In genomic region chr4:46742601-46743000, GRCm38 (mm10) we compare ENCODE assay signal across 22 mouse cellular contexts.
DNase-seq lines count a peak whose midpoint lies in the region; ATAC-seq and TF ChIP-seq lines count a peak whose summit lies in the region.
"Had no signal": no experiment of that assay in that cellular context is flagged by ENCODE, and none has a peak within 500 bp of the region (broad histone marks: within the 10 kb centered on the region; RNA-seq: fewer than 3 reads in every experiment).

No protein-coding gene starts in this region.

- H3K27ac ChIP-seq in midbrain, embryonic 10.5 days (replicated peaks) = peak overlapping the region; percentile 49
- H3K27ac ChIP-seq in midbrain, postnatal 0 days (ENCODE audit: low read depth, low read length) = no peak overlapping the region
- no peak overlapping the region for H3K27ac ChIP-seq in midbrain, embryonic 11.5 days (ENCODE audit: low read depth, low read length)
- H3K27ac ChIP-seq in lung, postnatal 0 days (ENCODE audit: low read length) = no peak overlapping the region
- H3K27ac ChIP-seq: embryonic facial prominence, embryonic 10.5 days; gastrocnemius, adult 2 months; kidney, embryonic 15.5 days; left cerebral cortex, adult 2 months; liver, embryonic 13.5 days; stomach, postnatal 0 days had no signal

- TF ChIP-seq EP300 in lung, postnatal 0 days (IDR thresholded peaks at IDR 0.05) = no peak

- TF ChIP-seq CTCF in midbrain, postnatal 0 days (IDR thresholded peaks at IDR 0.05) = no peak
- TF ChIP-seq CTCF in lung, postnatal 0 days (IDR thresholded peaks at IDR 0.05) = no peak

- no peaks in the 10 kb centered on the region for H3K27me3 ChIP-seq in midbrain, embryonic 10.5 days (ENCODE audit: low read depth, poor library complexity, severe bottlenecking)
- H3K27me3 ChIP-seq in midbrain, postnatal 0 days (ENCODE audit: insufficient read depth, low read length) = no peaks in the 10 kb centered on the region
- no peaks in the 10 kb centered on the region for H3K27me3 ChIP-seq in midbrain, embryonic 11.5 days (ENCODE audit: control insufficient read depth, insufficient read depth, low read length)
- no peaks in the 10 kb centered on the region for H3K27me3 ChIP-seq in splenic B cell, adult 2 months (ENCODE audit: control insufficient read depth, insufficient read depth, low read length, poor library complexity, severe bottlenecking)
- no peaks in the 10 kb centered on the region for H3K27me3 ChIP-seq in lung, postnatal 0 days (replicated peaks; ENCODE audit: insufficient read depth, low read length)
- H3K27me3 ChIP-seq: liver, embryonic 13.5 days had no signal

- H3K36me3 ChIP-seq in midbrain, embryonic 10.5 days = no peaks in the 10 kb centered on the region
- 0 out of 2 replicates have a peak, but pooled peaks cover 2% of the 10 kb centered on the region for H3K36me3 ChIP-seq in midbrain, postnatal 0 days (ENCODE audit: insufficient read depth, low read length)
- H3K36me3 ChIP-seq in midbrain, embryonic 11.5 days (ENCODE audit: control insufficient read depth, insufficient read depth, low read length) = no peaks in the 10 kb centered on the region
- no peaks in the 10 kb centered on the region for H3K36me3 ChIP-seq in splenic B cell, adult 2 months (ENCODE audit: control insufficient read depth, insufficient read depth, low read length, poor library complexity, severe bottlenecking)
- no peaks in the 10 kb centered on the region for H3K36me3 ChIP-seq in lung, postnatal 0 days (ENCODE audit: insufficient read depth, low read length)
- H3K36me3 ChIP-seq: embryonic facial prominence, embryonic 10.5 days; kidney, embryonic 15.5 days; liver, embryonic 13.5 days had no signal

- no peak for DNase-seq in midbrain, embryonic 10.5 days (ENCODE audit: low spot score)
- no peak for DNase-seq in midbrain, postnatal 0 days (ENCODE audit: low spot score)
- DNase-seq in midbrain, embryonic 11.5 days (ENCODE audit: low spot score, missing footprints) = no peak
- peak; percentile 13 for DNase-seq in splenic B cell, adult 2 months (ENCODE audit: low read depth, low spot score)
- no peak for DNase-seq in lung, postnatal 0 days (ENCODE audit: low spot score)
- no peak for DNase-seq in adrenal gland, adult (ENCODE audit: inconsistent age in 2 of 2, low spot score in 1 of 2)
- DNase-seq: adrenal gland, postnatal 36 days; cerebellum, adult 9-11 months; gastrocnemius, adult 2 months; kidney, postnatal 4 days; liver, embryonic 13.5 days; lung, adult 2 months; thymus, adult 2 months; thymus, postnatal 4 days had no signal

- no peak overlapping the region for H3K4me3 ChIP-seq in midbrain, embryonic 10.5 days
- no peak overlapping the region for H3K4me3 ChIP-seq in midbrain, postnatal 0 days (ENCODE audit: low read depth, low read length)
- H3K4me3 ChIP-seq in midbrain, embryonic 11.5 days (ENCODE audit: low read depth, low read length) = no peak overlapping the region
- no peak overlapping the region for H3K4me3 ChIP-seq in lung, postnatal 0 days (ENCODE audit: low read depth, low read length)
- H3K4me3 ChIP-seq: embryonic facial prominence, embryonic 10.5 days; gastrocnemius, adult 2 months; kidney, embryonic 15.5 days; left cerebral cortex, adult 2 months; liver, embryonic 13.5 days; myocyte had no signal

- ATAC-seq in midbrain, postnatal 0 days (ENCODE audit: low FRiP score) = no peak
- ATAC-seq in granulocyte monocyte progenitor cell, adult 5-6 weeks (replicated peaks; ENCODE audit: poor library complexity, severe bottlenecking) = peak; percentile 26; the same call in 1 of the 2 replicates
- ATAC-seq in midbrain, embryonic 11.5 days (ENCODE audit: low FRiP score) = peak; percentile 30; the same call in 1 of the 2 replicates
- no peak for ATAC-seq in lung, postnatal 0 days
- ATAC-seq: intestine, postnatal 0 days had no signal

- no peak overlapping the region for H3K4me2 ChIP-seq in midbrain, postnatal 0 days (ENCODE audit: low read depth, low read length, poor library complexity, severe bottlenecking)
- H3K4me2 ChIP-seq in midbrain, embryonic 11.5 days = no peak overlapping the region
- H3K4me2 ChIP-seq in lung, postnatal 0 days (replicated peaks; ENCODE audit: low read depth, low read length) = no peak overlapping the region
- H3K4me2 ChIP-seq: heart, embryonic 11.5 days; kidney, embryonic 15.5 days; liver, embryonic 13.5 days had no signal

- no peak overlapping the region for H3K9ac ChIP-seq in midbrain, postnatal 0 days (replicated peaks; ENCODE audit: low read length, poor library complexity, severe bottlenecking)
- no peak overlapping the region for H3K9ac ChIP-seq in midbrain, embryonic 11.5 days (ENCODE audit: low read length)
- H3K9ac ChIP-seq in lung, postnatal 0 days (replicated peaks; ENCODE audit: low read depth) = no peak overlapping the region
- H3K9ac ChIP-seq: kidney, embryonic 15.5 days; liver, embryonic 13.5 days had no signal

- H3K4me1 ChIP-seq in midbrain, embryonic 10.5 days = peaks cover 31% of the 10 kb centered on the region
- H3K4me1 ChIP-seq in midbrain, postnatal 0 days (ENCODE audit: insufficient read depth, low read length) = peaks cover 6% of the 10 kb centered on the region; the same call in 1 of the 2 replicates
- H3K4me1 ChIP-seq in midbrain, embryonic 11.5 days (ENCODE audit: control insufficient read depth, insufficient read depth, low read length) = peaks cover 5% of the 10 kb centered on the region; the same call in 1 of the 2 replicates
- no peaks in the 10 kb centered on the region for H3K4me1 ChIP-seq in lung, postnatal 0 days (ENCODE audit: insufficient read depth, low read depth, low read length)

- H3K9me3 ChIP-seq in midbrain, embryonic 10.5 days (replicated peaks) = no peaks in the 10 kb centered on the region
- no peaks in the 10 kb centered on the region for H3K9me3 ChIP-seq in midbrain, postnatal 0 days (ENCODE audit: low read length)
- no peaks in the 10 kb centered on the region for H3K9me3 ChIP-seq in midbrain, embryonic 11.5 days (ENCODE audit: control insufficient read depth, low read length)
- no peaks in the 10 kb centered on the region for H3K9me3 ChIP-seq in lung, postnatal 0 days (ENCODE audit: low read length)
- H3K9me3 ChIP-seq: embryonic facial prominence, embryonic 10.5 days; kidney, embryonic 15.5 days; liver, embryonic 13.5 days had no signal

- WGBS in midbrain, embryonic 10.5 days = 33% methylated on average over 2 of the region's 2 CpGs
- 5% methylated on average over 2 of the region's 2 CpGs for WGBS in midbrain, postnatal 0 days
- WGBS in midbrain, embryonic 11.5 days = 29% methylated on average over 1 of the region's 2 CpGs
- WGBS in lung, postnatal 0 days = 20% methylated on average over 2 of the region's 2 CpGs

Comparison
In these comparisons a context has a peak if more than half of its experiments do, and no peak if none do; other contexts are left out.
1. ATAC-seq: peak in granulocyte monocyte progenitor cell, adult 5-6 weeks (single experiment) and midbrain, embryonic 11.5 days (single experiment); none in midbrain, postnatal 0 days (single experiment) and lung, postnatal 0 days (single experiment).